Mouse (Mus musculus): Measurements from ENCODE around the gene Fbxw2.
"Not testable (repeated sequence)": the region's sequence is repeated elsewhere in the genome, so short reads cannot be mapped to it uniquely, and the experiment has no call there.

Fbxw2 gene

GRCm38 (mm10) chr2:34825827-34826459 lies at the start of gene Fbxw2:
Gene Fbxw2 (minus strand): TSS chr2:34826311.
- DNase-seq (ENCODE audit: low spot score): peak; percentile 85

- no peak for DNase-seq (ENCODE audit: low spot score)
Observed at GRCm38 (mm10) chr2:34874816-34875345, 48.8 kb upstream of the Fbxw2 start, which contains the start of gene Psmd5. Gene Psmd5 (minus strand): TSS chr2:34874968.

GRCm38 (mm10) chr2:34874271-34874670 lies 48.2 kb upstream of the Fbxw2 start, which contains the start of gene Cutal:
Gene Cutal (plus strand): TSS chr2:34874396.
- no peak for DNase-seq (ENCODE audit: low spot score)

GRCm38 (mm10) chr2:34870520-34871474 lies 44.7 kb upstream of the Fbxw2 start:
- DNase-seq (ENCODE audit: low spot score): peak; percentile 94

- DNase-seq (ENCODE audit: low spot score): no peak
Observed at GRCm38 (mm10) chr2:34869680-34870079, 43.6 kb upstream of the Fbxw2 start.

GRCm38 (mm10) chr2:34857728-34858127 lies 31.6 kb upstream of the Fbxw2 start:
- DNase-seq (ENCODE audit: low spot score): no peak

- DNase-seq (ENCODE audit: low spot score): no peak
Observed at GRCm38 (mm10) chr2:34855265-34855664, 29.2 kb upstream of the Fbxw2 start.

GRCm38 (mm10) chr2:34847702-34848101 lies 21.6 kb upstream of the Fbxw2 start:
- DNase-seq (ENCODE audit: low spot score): no peak

- peak; percentile 33 for DNase-seq (ENCODE audit: low spot score)
Observed at GRCm38 (mm10) chr2:34843211-34843939, 17.3 kb upstream of the Fbxw2 start.

- no peak for DNase-seq (ENCODE audit: low spot score)
Observed at GRCm38 (mm10) chr2:34841706-34842105, 15.6 kb upstream of the Fbxw2 start.

- not testable (repeated sequence) for DNase-seq (ENCODE audit: low spot score)
Observed at GRCm38 (mm10) chr2:34840143-34840542, 14.0 kb upstream of the Fbxw2 start.

- no peak for DNase-seq (ENCODE audit: low spot score)
Observed at GRCm38 (mm10) chr2:34835669-34836068, 9.6 kb upstream of the Fbxw2 start.

GRCm38 (mm10) chr2:34833624-34834023 lies 7.5 kb upstream of the Fbxw2 start:
- no peak for DNase-seq (ENCODE audit: low spot score)

- DNase-seq (ENCODE audit: low spot score): not testable (repeated sequence)
Observed at GRCm38 (mm10) chr2:34832766-34833457, 6.8 kb upstream of the Fbxw2 start, which contains the start of gene Gm34653. Gene Gm34653 (plus strand): TSS chr2:34833007.

- not testable (repeated sequence) for DNase-seq (ENCODE audit: low spot score)
Observed at GRCm38 (mm10) chr2:34830066-34830465, 4.0 kb upstream of the Fbxw2 start.

- no peak for DNase-seq (ENCODE audit: low spot score)
Observed at GRCm38 (mm10) chr2:34828026-34828425, 1.9 kb upstream of the Fbxw2 start.

- no peak for DNase-seq (ENCODE audit: low spot score)
Observed at GRCm38 (mm10) chr2:34827591-34827990, 1.5 kb upstream of the Fbxw2 start.

- DNase-seq (ENCODE audit: low spot score): no peak
Observed at GRCm38 (mm10) chr2:34826460-34827231, 535 bp upstream of the Fbxw2 start.

GRCm38 (mm10) chr2:34818492-34818891 lies 7.6 kb downstream of the Fbxw2 start:
- no peak for DNase-seq (ENCODE audit: low spot score)

- DNase-seq (ENCODE audit: low spot score): not testable (repeated sequence)
Observed at GRCm38 (mm10) chr2:34815893-34816292, 10.2 kb downstream of the Fbxw2 start.

Measured in ovary, adult 18-20 months (tissue).